ENCODE assay signal across 9 mouse cellular contexts in genomic region chr12:30883986-30884621, GRCm38 (mm10). TPM values are rescaled to one million over a fixed set of nuclear protein-coding genes. Genes with fewer than 3 reads are reported as not detected.
DNase-seq lines count a peak whose midpoint lies in the region; ATAC-seq lines count a peak whose summit lies in the region.
"Had no signal": no experiment of that assay in that cellular context is flagged by ENCODE, and none has a peak within 500 bp of the region (broad histone marks: within the 10 kb centered on the region; RNA-seq: fewer than 3 reads in every experiment).

Gene Alkal2, plus strand, starts transcription at chr12:30884322.

- H3K9me3 ChIP-seq in embryonic facial prominence, embryonic 11.5 days (replicated peaks; ENCODE audit: control insufficient read depth, low read length) = no peaks in the 10 kb centered on the region
- no peaks in the 10 kb centered on the region for H3K9me3 ChIP-seq in heart, embryonic 11.5 days (replicated peaks; ENCODE audit: control insufficient read depth, low read length)
- no peaks in the 10 kb centered on the region for H3K9me3 ChIP-seq in neural tube, embryonic 11.5 days (ENCODE audit: control insufficient read depth, low read length)

- WGBS in embryonic facial prominence, embryonic 11.5 days = under 1% methylated on average over 55 of the region's 58 CpGs
- 1% methylated on average over 56 of the region's 58 CpGs for WGBS in heart, embryonic 11.5 days (ENCODE audit: insufficient replicate concordance)
- WGBS in neural tube, embryonic 11.5 days = under 1% methylated on average over 50 of the region's 58 CpGs

- DNase-seq in ovary, postnatal 36 days (ENCODE audit: low spot score) = peak; percentile 11
- no peak for DNase-seq in ovary, postnatal 14 days (ENCODE audit: low spot score)
- peak; percentile 52 for DNase-seq in embryonic facial prominence, embryonic 11.5 days (ENCODE audit: low spot score)
- peak; percentile 22 for DNase-seq in kidney, postnatal 14 days
- DNase-seq in neural tube, embryonic 11.5 days (ENCODE audit: low spot score) = peak; percentile 53
- DNase-seq in cerebellum, adult 11 months = no peak
- no peak for DNase-seq in testis, postnatal 10 days (ENCODE audit: low spot score)

- H3K27me3 ChIP-seq in embryonic facial prominence, embryonic 11.5 days (ENCODE audit: control insufficient read depth, insufficient read depth, low read length) = peaks cover 21% of the 10 kb centered on the region; the same call in 1 of the 2 replicates
- H3K27me3 ChIP-seq in heart, embryonic 11.5 days (ENCODE audit: control insufficient read depth, insufficient read depth, low read length) = peaks cover 58% of the 10 kb centered on the region
- peaks cover 32% of the 10 kb centered on the region for H3K27me3 ChIP-seq in neural tube, embryonic 11.5 days (ENCODE audit: control insufficient read depth, insufficient read depth, low read length)

- peak; percentile 69 for ATAC-seq in embryonic facial prominence, embryonic 11.5 days (replicated peaks; ENCODE audit: insufficient number of reproducible peaks, low FRiP score, low TSS enrichment, low read depth)
- ATAC-seq in heart, embryonic 11.5 days (replicated peaks; ENCODE audit: insufficient number of reproducible peaks, low FRiP score, low TSS enrichment) = 0 out of 2 replicates have a peak, but pooled peaks have one; percentile 26
- peak; percentile 58 for ATAC-seq in neural tube, embryonic 11.5 days (ENCODE audit: insufficient read depth, low FRiP score, low TSS enrichment)

- peak within 1 kb of the TSS; percentile 98 for H3K4me2 ChIP-seq in embryonic facial prominence, embryonic 11.5 days (ENCODE audit: low read depth, low read length)
- peak within 1 kb of the TSS; percentile 99 for H3K4me2 ChIP-seq in heart, embryonic 11.5 days
- H3K4me2 ChIP-seq in neural tube, embryonic 11.5 days (ENCODE audit: low read depth) = peak within 1 kb of the TSS; percentile 98

- peak within 1 kb of the TSS; percentile 65 for H3K9ac ChIP-seq in embryonic facial prominence, embryonic 11.5 days (replicated peaks; ENCODE audit: low read length)
- H3K9ac ChIP-seq in heart, embryonic 11.5 days (ENCODE audit: low read depth, low read length) = peak within 1 kb of the TSS; percentile 10; the same call in 1 of the 2 replicates
- peak within 1 kb of the TSS; percentile 35 for H3K9ac ChIP-seq in neural tube, embryonic 11.5 days (ENCODE audit: low read length)

- H3K36me3 ChIP-seq in embryonic facial prominence, embryonic 11.5 days (replicated peaks; ENCODE audit: control insufficient read depth, insufficient read depth, low read depth, low read length) = no peaks in the 10 kb centered on the region
- no peaks in the 10 kb centered on the region for H3K36me3 ChIP-seq in heart, embryonic 11.5 days (ENCODE audit: control insufficient read depth, insufficient read depth, low read length)
- no peaks in the 10 kb centered on the region for H3K36me3 ChIP-seq in neural tube, embryonic 11.5 days (ENCODE audit: control insufficient read depth, insufficient read depth, low read length)

- no peak within 1 kb of the TSS for H3K27ac ChIP-seq in embryonic facial prominence, embryonic 11.5 days (replicated peaks; ENCODE audit: low read depth, low read length)
- H3K27ac ChIP-seq in heart, embryonic 11.5 days (ENCODE audit: low read depth, low read length) = no peak within 1 kb of the TSS
- no peak within 1 kb of the TSS for H3K27ac ChIP-seq in neural tube, embryonic 11.5 days (ENCODE audit: low read depth, low read length)

- H3K4me1 ChIP-seq in embryonic facial prominence, embryonic 11.5 days (ENCODE audit: control insufficient read depth, insufficient read depth, low read length) = peaks cover 3% of the 10 kb centered on the region; the same call in 1 of the 2 replicates
- no peaks in the 10 kb centered on the region for H3K4me1 ChIP-seq in heart, embryonic 11.5 days (ENCODE audit: control insufficient read depth, insufficient read depth, low read length)
- H3K4me1 ChIP-seq in neural tube, embryonic 11.5 days (ENCODE audit: control insufficient read depth, insufficient read depth, low read length) = peaks cover 5% of the 10 kb centered on the region; the same call in 1 of the 2 replicates

- H3K4me3 ChIP-seq in embryonic facial prominence, embryonic 11.5 days (ENCODE audit: low read depth, low read length) = peak within 1 kb of the TSS; percentile 55
- H3K4me3 ChIP-seq in heart, embryonic 11.5 days (ENCODE audit: low read depth, low read length) = peak within 1 kb of the TSS; percentile 58
- H3K4me3 ChIP-seq in neural tube, embryonic 11.5 days (ENCODE audit: low read depth, low read length) = peak within 1 kb of the TSS; percentile 51

RNA-seq across cellular contexts. Expression of gene Alkal2, which starts in this region (rescaled TPM):
- 12.7 and 14.4 TPM in 2 replicates for polyA plus RNA-seq in embryonic facial prominence, embryonic 11.5 days (2014; fragmentation: Nextera tagmentation; extraction: Ambion mirVana)
- 0.26 TPM in 1 of 2 replicates, not detected in the other for polyA plus RNA-seq in heart, embryonic 11.5 days (2014; fragmentation: Nextera tagmentation; extraction: Ambion mirVana)
- polyA plus RNA-seq in neural tube, embryonic 11.5 days (2014; fragmentation: Nextera tagmentation; extraction: Ambion mirVana) = not detected in 2 replicates
- polyA plus RNA-seq: liver, adult 2 months had no signal

Comparison
In these comparisons a context has a peak if more than half of its experiments do, and no peak if none do; other contexts are left out.
1. RNA of gene Alkal2 (polyA plus RNA-seq): 12.7 to 14.4 TPM in embryonic facial prominence, embryonic 11.5 days; 0.26 TPM in heart, embryonic 11.5 days and not detected in neural tube, embryonic 11.5 days; every median in the first group is over 10 times any median in the second.
2. DNase-seq: peak in ovary, postnatal 36 days (single experiment), embryonic facial prominence, embryonic 11.5 days (single experiment) and kidney, postnatal 14 days (single experiment); none in ovary, postnatal 14 days (single experiment), cerebellum, adult 11 months (single experiment) and testis, postnatal 10 days (single experiment).
3. Peak in ATAC-seq, H3K4me3 ChIP-seq, H3K9ac ChIP-seq and H3K4me2 ChIP-seq in heart, embryonic 11.5 days; RNA of the gene not detected or under 1 TPM.
4. Peak in DNase-seq, ATAC-seq, H3K4me3 ChIP-seq, H3K9ac ChIP-seq and H3K4me2 ChIP-seq in neural tube, embryonic 11.5 days; RNA of the gene not detected or under 1 TPM.
5. H3K9ac ChIP-seq: peak in every context shown above with its lines; median percentile 65 in embryonic facial prominence, embryonic 11.5 days; 35 in neural tube, embryonic 11.5 days; 10 in heart, embryonic 11.5 days.
6. Peak in every context shown above with its lines, with median percentiles within 50 percentile points of each other: ATAC-seq, H3K4me2 ChIP-seq and H3K4me3 ChIP-seq.